10 mouse cellular contexts compared by ENCODE assay signal in the genomic region with DNA sequence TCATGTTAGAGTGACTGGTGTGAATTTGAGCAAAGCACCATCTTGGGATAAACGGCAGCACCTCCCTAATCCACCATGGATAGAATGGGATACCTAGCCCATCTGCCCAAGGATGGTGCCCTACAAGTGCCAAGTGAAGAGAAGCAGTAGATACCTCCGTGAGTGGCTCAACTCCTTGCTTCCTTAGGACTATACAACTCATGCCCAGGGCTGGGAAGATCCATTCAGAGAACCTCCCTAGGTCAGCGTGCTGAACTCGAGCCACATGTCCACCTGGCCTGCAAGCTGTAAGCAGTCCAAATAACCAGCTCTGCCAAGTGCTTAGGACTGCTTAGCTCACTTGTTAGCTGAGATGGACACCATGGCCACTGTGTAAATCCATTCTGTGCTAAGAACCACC. TPM values are rescaled to one million over a fixed set of nuclear protein-coding genes. Genes with fewer than 3 reads are reported as not detected.
DNase-seq lines count a peak whose midpoint lies in the region; ATAC-seq and TF ChIP-seq lines count a peak whose summit lies in the region.
"Had no signal": no experiment of that assay in that cellular context is flagged by ENCODE, and none has a peak within 500 bp of the region (broad histone marks: within the 10 kb centered on the region; RNA-seq: fewer than 3 reads in every experiment).

No protein-coding gene starts in this region.

- H3K36me3 ChIP-seq in hindbrain, embryonic 13.5 days: peaks cover 68% of the 10 kb centered on the region
- H3K36me3 ChIP-seq in hindbrain, embryonic 14.5 days (replicated peaks; ENCODE audit: control insufficient read depth, insufficient read depth): peaks cover 67% of the 10 kb centered on the region
- peaks cover 64% of the 10 kb centered on the region for H3K36me3 ChIP-seq in midbrain, embryonic 14.5 days (ENCODE audit: control insufficient read depth, insufficient read depth, low read length)
- H3K36me3 ChIP-seq in midbrain, embryonic 16.5 days (ENCODE audit: control insufficient read depth, insufficient read depth, low read length): peaks cover 35% of the 10 kb centered on the region
- H3K36me3 ChIP-seq in myocyte (ENCODE audit: control insufficient read depth, insufficient read depth): peaks cover 65% of the 10 kb centered on the region

- no peak for ATAC-seq in hindbrain, embryonic 13.5 days (ENCODE audit: low FRiP score)
- no peak for ATAC-seq in hindbrain, embryonic 14.5 days (ENCODE audit: low FRiP score)
- ATAC-seq in midbrain, embryonic 14.5 days (ENCODE audit: low FRiP score, low TSS enrichment): no peak
- no peak for ATAC-seq in midbrain, embryonic 16.5 days
- ATAC-seq: intestine, postnatal 0 days had no signal

- H3K4me3 ChIP-seq in hindbrain, embryonic 13.5 days: no peak overlapping the region
- no peak overlapping the region for H3K4me3 ChIP-seq in hindbrain, embryonic 14.5 days (replicated peaks; ENCODE audit: low read length)
- H3K4me3 ChIP-seq in midbrain, embryonic 14.5 days (replicated peaks; ENCODE audit: low read depth, low read length): no peak overlapping the region
- H3K4me3 ChIP-seq in midbrain, embryonic 16.5 days (ENCODE audit: low read depth, low read length): no peak overlapping the region
- no peak overlapping the region for H3K4me3 ChIP-seq in myocyte

- 0 out of 2 replicates have a peak overlapping the region, but pooled peaks have one; percentile 3 for H3K27ac ChIP-seq in hindbrain, embryonic 13.5 days
- no peak overlapping the region for H3K27ac ChIP-seq in hindbrain, embryonic 14.5 days
- no peak overlapping the region for H3K27ac ChIP-seq in midbrain, embryonic 14.5 days (replicated peaks; ENCODE audit: low read depth, low read length)
- H3K27ac ChIP-seq in midbrain, embryonic 16.5 days (ENCODE audit: low read length): no peak overlapping the region

- WGBS in hindbrain, embryonic 13.5 days: 83% methylated on average over 4 of the region's 4 CpGs
- 88% methylated on average over 4 of the region's 4 CpGs for WGBS in hindbrain, embryonic 14.5 days
- WGBS in midbrain, embryonic 14.5 days: 90% methylated on average over 4 of the region's 4 CpGs
- 77% methylated on average over 4 of the region's 4 CpGs for WGBS in midbrain, embryonic 16.5 days

- H3K79me2 ChIP-seq in myocyte (ENCODE audit: control insufficient read depth, insufficient read depth): peaks cover under 1% of the 10 kb centered on the region

- H3ac ChIP-seq in myocyte (ENCODE audit: control insufficient read depth, insufficient read length): no peak overlapping the region

- no peak for DNase-seq in hindbrain, embryonic 14.5 days (ENCODE audit: low spot score)
- DNase-seq in midbrain, embryonic 14.5 days: peak; percentile 17
- DNase-seq in cerebellum, postnatal 10 days: peak; percentile 67 to 68
- no peak for DNase-seq in embryo, embryonic 11 days
- DNase-seq: left cerebral cortex, postnatal 4 days; lung, postnatal 14 days had no signal

- no peak overlapping the region for H3K4me2 ChIP-seq in hindbrain, embryonic 13.5 days
- H3K4me2 ChIP-seq in hindbrain, embryonic 14.5 days (replicated peaks): no peak overlapping the region
- no peak overlapping the region for H3K4me2 ChIP-seq in midbrain, embryonic 14.5 days (ENCODE audit: low read length)
- H3K4me2 ChIP-seq in midbrain, embryonic 16.5 days (ENCODE audit: low read length): no peak overlapping the region
- H3K4me2 ChIP-seq in myocyte (ENCODE audit: low read depth): no peak overlapping the region

- no peaks in the 10 kb centered on the region for H3K4me1 ChIP-seq in hindbrain, embryonic 13.5 days (replicated peaks)
- no peaks in the 10 kb centered on the region for H3K4me1 ChIP-seq in hindbrain, embryonic 14.5 days (replicated peaks; ENCODE audit: control insufficient read depth, insufficient read depth, low read length)
- no peaks in the 10 kb centered on the region for H3K4me1 ChIP-seq in midbrain, embryonic 14.5 days (ENCODE audit: control insufficient read depth, insufficient read depth, low read length)
- no peaks in the 10 kb centered on the region for H3K4me1 ChIP-seq in midbrain, embryonic 16.5 days (ENCODE audit: control insufficient read depth, insufficient read depth, low read length)

- H3K9ac ChIP-seq in hindbrain, embryonic 13.5 days: no peak overlapping the region
- H3K9ac ChIP-seq in hindbrain, embryonic 14.5 days: no peak overlapping the region
- no peak overlapping the region for H3K9ac ChIP-seq in midbrain, embryonic 14.5 days (replicated peaks; ENCODE audit: low read length)
- H3K9ac ChIP-seq in midbrain, embryonic 16.5 days (ENCODE audit: low read depth, low read length): no peak overlapping the region

- H3K9me3 ChIP-seq in hindbrain, embryonic 13.5 days: no peaks in the 10 kb centered on the region
- H3K9me3 ChIP-seq in hindbrain, embryonic 14.5 days (ENCODE audit: control insufficient read depth, low read length): no peaks in the 10 kb centered on the region
- H3K9me3 ChIP-seq in midbrain, embryonic 14.5 days (ENCODE audit: control insufficient read depth, low read length): no peaks in the 10 kb centered on the region
- H3K9me3 ChIP-seq in midbrain, embryonic 16.5 days (replicated peaks; ENCODE audit: control insufficient read depth, low read length, poor library complexity, severe bottlenecking): no peaks in the 10 kb centered on the region

- TF ChIP-seq POLR2A in myocyte (IDR thresholded peaks at IDR 0.05; ENCODE audit: insufficient read length, low read depth): peak; percentile 55

- no peaks in the 10 kb centered on the region for H3K27me3 ChIP-seq in hindbrain, embryonic 13.5 days
- no peaks in the 10 kb centered on the region for H3K27me3 ChIP-seq in hindbrain, embryonic 14.5 days (ENCODE audit: control insufficient read depth, insufficient read depth, low read length)
- no peaks in the 10 kb centered on the region for H3K27me3 ChIP-seq in midbrain, embryonic 14.5 days (ENCODE audit: control insufficient read depth, insufficient read depth, low read length)
- no peaks in the 10 kb centered on the region for H3K27me3 ChIP-seq in midbrain, embryonic 16.5 days (ENCODE audit: control insufficient read depth, insufficient read depth, low read depth, low read length)
- no peaks in the 10 kb centered on the region for H3K27me3 ChIP-seq in myocyte (ENCODE audit: control insufficient read depth, insufficient read depth, insufficient read length)

TF ChIP-seq in myocyte, 11 proteins besides CTCF, POLR2A, EP300 and RAD21:
- TF ChIP-seq MAX (IDR thresholded peaks at IDR 0.05; ENCODE audit: low read depth) (no peak), E2F4 (IDR thresholded peaks at IDR 0.05; ENCODE audit: insufficient read depth) (no peak), USF1 (IDR thresholded peaks at IDR 0.05; ENCODE audit: low read depth) (no peak), POLR2AphosphoS2 (IDR thresholded peaks at IDR 0.05; ENCODE audit: insufficient read length, low read depth) (peak; percentile 94), CEBPB (IDR thresholded peaks at IDR 0.05; ENCODE audit: insufficient read depth, poor library complexity, severe bottlenecking) (no peak), REST (IDR thresholded peaks at IDR 0.05; ENCODE audit: insufficient read depth, insufficient read length) (no peak), MYOG (IDR thresholded peaks at IDR 0.05; ENCODE audit: control insufficient read depth in 1 of 3, insufficient read depth in 1 of 3, insufficient read length in 2 of 3, low read depth in 2 of 3) (no peak), TCF3 (IDR thresholded peaks at IDR 0.05; ENCODE audit: insufficient read length, low read depth) (no peak), TCF12 (IDR thresholded peaks at IDR 0.05; ENCODE audit: insufficient read depth, poor library complexity, severe bottlenecking) (no peak), MYOD1 (IDR thresholded peaks at IDR 0.05; ENCODE audit: control insufficient read depth in 1 of 3, insufficient read length in 2 of 3, low read depth in 2 of 3) (peak in 1 of 3 experiments; percentile 10), SRF (IDR thresholded peaks at IDR 0.05; ENCODE audit: control insufficient read depth, insufficient read length, low read depth) (no peak)

RNA-seq across cellular contexts. Expression of a gene that starts 11.0 kb away (rescaled TPM):
- polyA plus RNA-seq in hindbrain, embryonic 13.5 days (2015; fragmentation: Nextera tagmentation; extraction: Ambion mirVana): 12.5 TPM in 2 replicates
- polyA plus RNA-seq in hindbrain, embryonic 14.5 days (2014; fragmentation: Nextera tagmentation; extraction: Ambion mirVana): 8.1 and 10.1 TPM in 2 replicates
- polyA plus RNA-seq in midbrain, embryonic 14.5 days (2014; fragmentation: Nextera tagmentation; extraction: Ambion mirVana): 5.4 and 7.1 TPM in 2 replicates
- polyA plus RNA-seq in midbrain, embryonic 16.5 days (2015; fragmentation: Nextera tagmentation; extraction: Ambion mirVana): 7.5 and 9.3 TPM in 2 replicates
- polyA plus RNA-seq in myocyte (2012; fragmentation: generic; extraction: Trizol): 74.7 TPM

RNA-seq across cellular contexts. Expression of a gene that starts 19.3 kb away (rescaled TPM):
- polyA plus RNA-seq in hindbrain, embryonic 13.5 days (2015; fragmentation: Nextera tagmentation; extraction: Ambion mirVana): 59.2 and 61.0 TPM in 2 replicates
- polyA plus RNA-seq in hindbrain, embryonic 14.5 days (2014; fragmentation: Nextera tagmentation; extraction: Ambion mirVana): 87.3 and 92.4 TPM in 2 replicates
- 115 and 137 TPM in 2 replicates for polyA plus RNA-seq in midbrain, embryonic 14.5 days (2014; fragmentation: Nextera tagmentation; extraction: Ambion mirVana)
- polyA plus RNA-seq in midbrain, embryonic 16.5 days (2015; fragmentation: Nextera tagmentation; extraction: Ambion mirVana): 49.8 and 56.8 TPM in 2 replicates
- polyA plus RNA-seq in myocyte (2012; fragmentation: generic; extraction: Trizol): 96.2 TPM

RNA-seq across cellular contexts. Expression of a gene that starts 22.2 kb away (rescaled TPM):
- not detected in 2 replicates for polyA plus RNA-seq in hindbrain, embryonic 13.5 days (2015; fragmentation: Nextera tagmentation; extraction: Ambion mirVana)
- not detected in 2 replicates for polyA plus RNA-seq in hindbrain, embryonic 14.5 days (2014; fragmentation: Nextera tagmentation; extraction: Ambion mirVana)
- polyA plus RNA-seq in midbrain, embryonic 14.5 days (2014; fragmentation: Nextera tagmentation; extraction: Ambion mirVana): 0.23 TPM in 1 of 2 replicates, not detected in the other
- not detected in 2 replicates for polyA plus RNA-seq in midbrain, embryonic 16.5 days (2015; fragmentation: Nextera tagmentation; extraction: Ambion mirVana)
- 0.06 TPM for polyA plus RNA-seq in myocyte (2012; fragmentation: generic; extraction: Trizol)
- polyA plus RNA-seq: intestine, postnatal 0 days had no signal

Comparison
In these comparisons a context has a peak if more than half of its experiments do, and no peak if none do; other contexts are left out.
1. DNase-seq: peak in midbrain, embryonic 14.5 days (single experiment) and cerebellum, postnatal 10 days (2 of 2); none in hindbrain, embryonic 14.5 days (single experiment) and embryo, embryonic 11 days (single experiment).